Mouse (Mus musculus) adrenal gland, postnatal 25 days (tissue): ENCODE measurements around the gene Dnajb12. TPM values are rescaled to one million over a fixed set of nuclear protein-coding genes. Genes with fewer than 3 reads are reported as not detected.

Experiments
- DNase-seq: peaks from one replicate; pipeline ENCODE4 v3.0.0; 2021; ENCODE audit warnings: mixed read lengths
- total RNA-seq: library from RNA; stranded (reverse); gene quantifications from 2 replicates; pipeline ENCODE4 v1.2.3, GENCODE M21; 2021

Dnajb12 gene
- total RNA-seq, 1 experiment from 2014 or later: 69.2 TPM

GRCm38 (mm10) chr10:59896911-59897331 is 17.6 kb downstream of the Dnajb12 start:
- peak; percentile 39 for DNase-seq

GRCm38 (mm10) chr10:59897511-59897910 is 18.2 kb downstream of the Dnajb12 start:
- no peak for DNase-seq

DNA sequence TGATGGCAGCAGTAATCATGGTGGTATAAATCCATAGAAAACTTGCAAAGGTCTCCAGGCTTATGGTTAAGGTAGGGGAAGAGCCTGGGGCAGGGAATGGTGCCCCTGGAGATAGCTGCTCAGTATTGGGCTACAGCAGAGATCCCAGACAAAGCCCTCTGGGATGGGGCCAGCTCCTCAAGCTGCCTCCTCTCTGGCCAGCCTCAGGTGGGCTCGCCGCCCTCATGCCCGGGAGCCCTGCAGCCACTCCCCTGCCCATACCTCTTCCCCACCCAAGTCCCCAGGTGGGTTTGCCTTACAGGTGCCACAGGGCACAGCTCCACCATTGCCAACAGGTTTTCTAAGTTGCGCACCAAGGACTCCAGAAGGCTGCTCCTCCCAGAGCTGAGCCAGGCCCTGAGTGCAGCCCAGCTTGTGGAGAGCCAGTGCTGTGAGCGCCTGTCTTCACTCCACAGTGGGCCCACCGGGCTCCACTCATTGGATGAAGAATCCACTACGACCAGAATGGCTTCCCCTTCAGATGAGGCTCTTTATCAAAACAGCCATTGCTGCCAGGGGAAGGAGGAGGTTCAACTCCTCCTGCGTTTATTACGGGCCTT is 18.9 kb downstream of the Dnajb12 start:
- no peak for DNase-seq

DNA sequence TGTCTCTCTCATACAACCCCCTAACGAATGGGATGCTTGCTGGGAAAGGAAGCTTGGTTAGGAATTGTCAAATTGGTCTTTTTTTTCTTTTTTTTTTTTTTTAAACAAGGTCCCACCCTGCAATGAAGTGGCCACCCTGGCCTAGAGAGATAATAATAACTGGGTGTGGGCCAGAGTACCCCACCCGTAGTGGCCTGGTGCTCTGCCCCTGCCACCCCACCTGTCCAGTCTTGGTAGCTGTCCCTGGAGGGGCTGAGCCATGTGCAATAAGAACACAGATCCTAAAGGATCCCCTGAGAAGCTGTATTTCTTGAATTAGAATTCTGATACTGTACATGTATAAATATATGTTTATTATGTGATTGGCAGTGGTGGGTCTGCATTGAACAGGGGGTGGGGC is 19.6 kb downstream of the Dnajb12 start:
- no peak for DNase-seq

DNA sequence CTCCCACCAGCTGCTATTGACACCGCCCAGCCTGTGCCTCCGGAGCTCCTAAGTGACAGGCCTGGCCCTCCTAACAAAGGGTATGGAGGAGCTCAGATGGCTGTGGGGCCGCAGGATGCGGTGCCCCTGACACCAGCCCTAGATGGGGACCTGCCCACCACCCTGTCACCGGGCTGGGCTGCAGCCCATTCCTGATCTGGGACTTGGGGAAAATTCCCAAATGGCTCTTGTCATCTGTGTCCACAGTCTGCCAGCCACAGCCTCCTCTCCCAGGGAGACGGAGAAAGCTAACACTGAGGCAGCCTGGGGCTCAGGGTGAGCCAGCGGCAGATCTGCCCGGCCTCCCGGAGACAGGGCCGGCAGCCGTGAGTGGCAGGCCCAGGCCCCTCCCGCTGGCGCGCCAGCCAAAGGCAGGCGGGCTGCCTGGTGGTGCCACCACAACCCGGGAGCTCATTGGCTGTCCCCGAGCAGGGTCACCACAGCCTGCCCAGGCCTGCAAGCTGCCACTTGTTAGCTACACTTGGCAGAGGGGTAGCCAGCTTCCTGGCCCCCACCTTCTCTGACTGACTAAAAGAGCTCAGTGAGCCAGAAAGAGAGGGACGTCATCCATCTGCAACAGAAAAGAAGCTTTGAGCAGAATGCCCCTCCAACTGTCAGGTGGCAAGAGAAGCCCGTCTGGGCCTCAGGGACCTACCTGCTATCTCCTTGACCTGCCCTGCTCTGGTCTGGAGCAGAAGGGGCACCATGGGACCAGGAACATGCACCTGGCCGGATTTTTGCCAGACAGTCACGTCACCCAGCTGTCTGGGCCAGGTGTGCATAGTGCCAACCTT is 20.2 kb downstream of the Dnajb12 start:
- DNase-seq: peak; percentile 94

- DNase-seq: no peak
Measured at GRCm38 (mm10) chr10:59900174-59900435, 20.7 kb downstream of the Dnajb12 start.

- DNase-seq: no peak
Measured at GRCm38 (mm10) chr10:59900939-59901338, 21.6 kb downstream of the Dnajb12 start.

GRCm38 (mm10) chr10:59901463-59901862 is 22.1 kb downstream of the Dnajb12 start:
- no peak for DNase-seq

DNA sequence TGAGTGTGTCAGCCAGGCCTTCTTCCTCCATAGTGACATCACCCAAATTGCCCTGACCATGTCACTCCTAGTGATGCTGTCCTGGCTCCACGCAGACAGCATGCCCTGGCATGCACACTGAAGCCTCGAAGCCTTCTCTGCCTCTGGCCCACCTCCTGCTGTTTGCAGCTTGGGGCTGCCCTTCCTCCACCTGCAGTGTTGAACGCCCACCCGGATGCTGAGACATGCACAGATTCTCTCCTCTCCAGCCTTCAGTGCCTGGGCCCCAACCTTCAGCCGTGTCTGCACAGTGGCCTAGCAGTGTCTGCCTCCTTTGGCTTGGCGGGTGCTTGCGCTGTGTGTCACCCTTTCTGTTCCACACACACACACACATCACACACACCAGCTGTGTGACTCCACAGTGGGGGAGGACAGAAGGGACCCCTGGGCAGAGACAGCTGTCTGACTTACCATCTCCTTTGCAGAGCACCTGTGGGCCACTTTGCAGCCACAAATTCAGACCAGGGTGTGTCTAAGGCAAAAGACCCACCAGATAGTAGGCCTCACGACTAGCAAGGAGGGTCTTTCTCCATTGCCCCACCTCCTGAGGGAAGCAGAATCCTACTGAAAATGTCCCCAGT is 22.7 kb downstream of the Dnajb12 start:
- DNase-seq: no peak

GRCm38 (mm10) chr10:59902606-59902990 is 23.2 kb downstream of the Dnajb12 start:
- no peak for DNase-seq

GRCm38 (mm10) chr10:59903170-59903569 is 23.8 kb downstream of the Dnajb12 start:
- DNase-seq: no peak

- no peak for DNase-seq
Measured at GRCm38 (mm10) chr10:59907080-59907609, 27.8 kb downstream of the Dnajb12 start.

DNA sequence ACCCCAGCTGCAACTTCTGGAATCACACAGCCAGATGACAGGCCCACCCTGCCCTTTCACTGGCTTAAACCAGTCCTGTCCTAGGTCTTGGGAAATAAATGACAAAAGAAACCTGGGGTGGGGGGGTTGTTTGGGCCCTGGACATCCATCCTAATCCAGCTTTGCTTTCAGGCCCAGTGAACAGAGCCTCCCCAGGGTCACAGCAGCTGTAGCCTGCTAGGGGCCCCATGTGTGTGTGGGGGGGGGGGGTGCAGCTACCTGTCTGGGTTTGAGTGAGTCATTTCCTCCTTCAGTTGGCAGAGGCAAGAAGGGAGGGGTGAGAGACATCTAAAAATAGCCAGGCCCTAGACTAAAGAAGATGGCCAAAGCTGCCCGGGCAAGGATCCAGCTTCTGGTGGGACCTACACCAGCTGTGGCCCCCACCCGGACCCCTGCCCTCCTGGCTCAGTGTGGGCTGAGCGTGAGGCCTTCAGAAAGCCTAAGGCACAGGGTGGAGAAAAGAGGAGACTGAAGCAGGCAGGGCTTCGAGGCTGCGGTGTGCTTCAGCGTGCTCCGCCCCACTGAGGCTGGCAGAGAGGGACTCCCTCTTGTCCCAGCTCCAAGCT is 28.4 kb downstream of the Dnajb12 start:
- DNase-seq: no peak

DNA sequence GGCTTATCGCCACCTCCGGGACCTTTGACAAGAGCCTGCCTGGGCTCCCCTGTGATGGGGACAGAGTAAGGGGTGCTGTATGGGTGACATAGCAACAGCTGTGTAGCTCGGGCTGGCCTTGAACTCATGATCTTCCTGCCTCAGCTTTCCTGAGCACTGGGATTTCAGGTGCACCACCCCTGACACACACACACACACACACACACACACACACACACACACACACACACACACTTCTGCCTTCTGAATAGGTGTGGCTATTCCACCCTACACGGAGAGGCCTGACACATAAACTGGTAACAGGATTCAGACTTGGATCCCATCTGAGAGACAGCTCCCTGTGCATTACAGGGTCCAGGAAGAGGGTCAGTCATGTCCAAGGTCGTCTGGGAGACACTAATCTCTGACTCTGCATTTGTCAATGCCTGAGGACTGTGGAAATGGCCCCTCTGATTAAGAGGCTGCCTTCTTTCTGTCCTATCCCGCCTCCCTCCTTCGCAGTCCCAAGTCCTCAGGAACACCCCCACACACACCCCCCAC is 29.5 kb downstream of the Dnajb12 start:
- DNase-seq: no peak

DNA sequence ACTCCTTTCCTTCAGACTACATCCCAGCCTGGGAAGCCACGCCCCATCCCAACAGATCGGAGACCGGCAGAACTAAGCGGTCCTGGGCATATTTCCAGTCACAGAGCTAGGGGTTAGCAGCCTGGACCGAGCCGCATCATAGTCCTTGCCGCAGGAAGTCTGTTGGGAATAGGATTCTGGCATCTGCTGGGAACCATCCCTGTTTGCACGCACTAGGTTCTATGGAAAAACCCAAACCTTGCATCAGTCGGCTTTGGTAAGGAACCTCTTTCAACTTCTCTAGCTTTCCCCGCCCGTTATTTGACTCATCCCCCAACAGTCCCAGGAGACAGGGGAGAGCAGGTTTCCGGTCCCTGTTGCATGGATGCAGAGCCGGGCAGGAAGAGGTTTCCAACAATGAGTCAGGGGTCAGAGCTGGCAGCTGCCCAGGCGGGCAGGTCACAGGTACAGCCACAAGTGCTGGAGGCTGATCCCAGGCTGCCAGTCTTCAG is 30.0 kb downstream of the Dnajb12 start:
- peak; percentile 72 for DNase-seq

- no peak for DNase-seq
Measured at GRCm38 (mm10) chr10:59911091-59911490, 31.7 kb downstream of the Dnajb12 start.

DNA sequence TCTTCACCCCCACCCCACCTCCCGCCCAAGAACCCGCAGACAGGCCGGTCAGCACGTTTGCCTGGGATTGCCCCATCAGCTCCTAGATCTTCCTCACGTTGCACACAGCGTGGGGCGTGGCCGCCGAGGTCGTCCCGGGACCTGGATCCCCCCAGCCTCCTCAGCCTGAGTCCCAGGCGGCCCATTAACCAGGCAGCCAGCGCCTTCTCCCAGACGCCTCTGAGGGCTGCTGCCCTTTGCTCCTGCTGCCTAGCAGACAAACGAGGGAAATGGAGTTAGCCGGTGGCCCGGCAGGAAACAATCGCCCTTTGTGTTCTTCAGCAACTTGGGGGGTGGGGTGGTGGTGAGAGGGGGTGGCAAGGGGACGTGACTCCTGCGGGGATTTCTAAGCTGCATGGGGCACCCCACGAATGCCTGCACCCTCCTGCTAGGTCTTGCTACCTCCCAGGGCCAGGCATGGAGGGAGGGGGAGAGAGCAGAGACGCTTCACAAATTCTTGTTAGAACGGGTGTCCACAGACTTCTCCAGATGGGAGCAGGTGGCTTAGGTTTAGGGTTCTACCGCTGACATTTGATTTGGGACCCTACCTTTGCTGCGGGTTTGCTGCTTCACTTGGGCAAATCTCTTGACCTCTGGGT is 32.3 kb downstream of the Dnajb12 start:
- DNase-seq: peak; percentile 52

DNA sequence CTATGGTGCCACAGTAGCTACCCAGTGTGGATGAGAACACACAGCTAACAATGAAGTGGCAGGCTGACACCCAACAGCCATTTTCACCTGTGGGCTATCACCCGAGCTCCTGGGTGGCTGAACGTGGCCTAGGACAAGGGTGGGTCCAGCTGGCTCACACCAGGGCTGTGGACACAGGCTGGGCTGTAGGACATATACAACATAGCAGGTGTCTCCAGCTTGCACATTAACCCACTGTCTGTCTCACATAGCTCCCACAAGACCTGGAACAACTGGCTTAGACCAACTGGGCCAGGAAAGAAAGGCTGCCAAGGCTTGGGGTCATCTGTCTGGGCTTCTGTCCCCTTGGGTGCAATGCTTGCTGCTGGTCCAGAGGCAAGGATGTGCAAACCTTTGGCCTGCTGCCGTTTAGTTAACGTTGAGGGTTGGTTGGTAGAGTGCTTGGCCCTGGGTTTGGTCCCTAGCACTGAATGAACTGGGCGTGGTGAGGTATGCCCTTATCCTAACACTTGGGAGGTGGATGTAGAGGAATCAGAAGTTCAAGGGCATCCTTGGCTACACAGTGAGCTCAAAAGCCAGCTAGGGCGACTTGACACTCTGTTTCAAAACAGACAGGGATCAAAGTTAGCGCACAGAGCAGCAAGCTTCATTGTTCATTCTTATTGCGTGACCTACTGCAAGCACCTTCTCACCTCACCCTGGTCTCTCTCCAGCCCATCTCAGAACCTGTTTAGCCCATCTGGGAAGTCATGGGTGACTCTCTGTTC is 36.0 kb downstream of the Dnajb12 start:
- DNase-seq: peak; percentile 46

DNA sequence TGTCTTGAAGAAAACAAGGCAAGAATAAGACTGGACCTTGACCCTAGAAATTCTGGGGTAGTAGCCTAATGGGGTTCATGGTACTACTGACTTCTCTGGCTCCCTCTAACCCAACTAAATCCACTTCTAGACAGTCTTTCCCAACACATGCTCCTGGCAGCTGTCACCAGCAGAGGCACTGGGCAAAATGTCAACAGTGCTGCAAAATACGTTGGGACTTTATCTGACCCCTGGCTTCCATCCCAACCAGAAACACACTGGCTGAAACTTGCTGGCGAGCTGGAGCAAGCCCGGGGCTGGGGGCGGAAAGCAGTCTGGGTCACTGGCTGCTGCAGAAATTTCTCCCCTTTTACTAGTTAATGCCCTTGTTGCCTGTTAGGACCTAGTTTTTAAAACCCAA is 36.8 kb downstream of the Dnajb12 start:
- peak; percentile 63 for DNase-seq

DNA sequence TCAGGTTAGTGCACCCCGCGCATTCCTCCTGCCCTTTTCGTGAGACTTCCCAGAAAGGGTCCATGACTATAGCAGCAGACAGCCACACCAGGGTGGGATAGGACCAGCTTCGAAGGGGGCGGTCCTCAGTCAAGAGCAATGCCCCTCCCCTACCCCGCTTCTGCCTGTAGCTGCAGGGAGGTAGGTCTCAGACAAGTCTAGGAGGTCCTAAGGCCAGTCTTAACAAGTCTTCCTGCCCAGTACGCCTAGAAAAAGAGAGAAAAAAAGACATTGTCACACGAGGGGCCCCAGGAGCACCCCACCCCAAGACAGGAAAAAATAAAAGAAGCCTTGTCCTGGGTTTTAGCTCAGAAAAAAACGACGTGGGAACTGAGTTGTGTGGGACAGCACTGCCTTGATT is 37.3 kb downstream of the Dnajb12 start:
- no peak for DNase-seq

DNA sequence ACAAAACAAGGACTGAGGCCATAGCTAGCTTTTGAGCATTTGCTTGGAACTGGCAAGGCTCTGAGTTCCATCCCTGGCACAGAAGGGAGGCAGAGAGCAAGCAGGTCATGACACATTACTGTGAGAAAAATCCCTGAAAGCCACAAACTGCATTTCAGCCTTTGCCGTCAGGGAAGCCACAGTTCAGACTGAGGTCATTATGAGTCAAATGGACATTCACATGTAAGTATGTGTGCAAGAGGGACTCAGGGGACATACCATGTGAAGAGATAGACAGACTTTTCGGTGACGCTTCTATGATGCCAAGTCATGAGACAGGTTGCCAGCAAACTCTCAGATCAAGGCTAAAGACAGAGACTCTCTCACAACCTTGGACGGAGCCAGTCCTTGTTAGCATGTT is 38.8 kb downstream of the Dnajb12 start:
- DNase-seq: no peak
